7 mouse cellular contexts compared by ENCODE assay signal in genomic region chr4:141547299-141547698, GRCm38 (mm10). TPM values are rescaled to one million over a fixed set of nuclear protein-coding genes. Genes with fewer than 3 reads are reported as not detected.
DNase-seq lines count a peak whose midpoint lies in the region; ATAC-seq and TF ChIP-seq lines count a peak whose summit lies in the region.

No protein-coding gene starts in this region.

- H3K27me3 ChIP-seq in thymus, adult 2 months (ENCODE audit: control insufficient read depth, insufficient read depth, low read length) = no peaks in the 10 kb centered on the region
- H3K27me3 ChIP-seq in forebrain, embryonic 13.5 days = no peaks in the 10 kb centered on the region
- no peaks in the 10 kb centered on the region for H3K27me3 ChIP-seq in liver, embryonic 14.5 days (ENCODE audit: control insufficient read depth, insufficient read depth, low read length)

- H3K9ac ChIP-seq in forebrain, embryonic 13.5 days = peak overlapping the region; percentile 91
- peak overlapping the region; percentile 99 for H3K9ac ChIP-seq in liver, embryonic 14.5 days (replicated peaks)

- H3K4me1 ChIP-seq in thymus, adult 2 months (replicated peaks; ENCODE audit: control insufficient read depth, insufficient read depth, low read length) = peaks cover 8% of the 10 kb centered on the region
- H3K4me1 ChIP-seq in forebrain, embryonic 13.5 days = peaks cover 29% of the 10 kb centered on the region
- peaks cover 7 to 11% of the 10 kb centered on the region in 2 experiments for H3K4me1 ChIP-seq in liver, embryonic 14.5 days (replicated peaks; ENCODE audit: control insufficient read depth in 2 of 2, insufficient read depth in 2 of 2, low read length in 1 of 2)

- peak overlapping the region; percentile 99 for H3K4me2 ChIP-seq in forebrain, embryonic 13.5 days
- H3K4me2 ChIP-seq in liver, embryonic 14.5 days (ENCODE audit: low read depth) = peak overlapping the region; percentile 93

- TF ChIP-seq CTCF in thymus, adult 2 months (IDR thresholded peaks at IDR 0.05; ENCODE audit: borderline replicate concordance, control insufficient read depth, extremely low read depth, insufficient read depth, low read length, poor library complexity) = no peak
- TF ChIP-seq CTCF in liver, embryonic 14.5 days (IDR thresholded peaks at IDR 0.05; ENCODE audit: low read depth) = no peak

- no peak for ATAC-seq in forebrain, embryonic 13.5 days
- ATAC-seq in liver, embryonic 14.5 days (ENCODE audit: insufficient read depth) = no peak

- peak overlapping the region; percentile 99 for H3K27ac ChIP-seq in thymus, adult 2 months (ENCODE audit: control insufficient read depth, insufficient read depth, low read length)
- peak overlapping the region; percentile 100 for H3K27ac ChIP-seq in forebrain, embryonic 13.5 days
- H3K27ac ChIP-seq in liver, embryonic 14.5 days = peak overlapping the region; percentile 99; the same call in 1 of the 2 replicates

- TF ChIP-seq EP300 in liver, embryonic 14.5 days (IDR thresholded peaks at IDR 0.05; ENCODE audit: low read depth) = no peak

- no peaks in the 10 kb centered on the region for H3K9me3 ChIP-seq in forebrain, embryonic 13.5 days (replicated peaks)
- H3K9me3 ChIP-seq in liver, embryonic 14.5 days (ENCODE audit: control insufficient read depth, low read length) = no peaks in the 10 kb centered on the region

- H3K36me3 ChIP-seq in thymus, adult 2 months (ENCODE audit: control insufficient read depth, insufficient read depth, low read length) = no peaks in the 10 kb centered on the region
- no peaks in the 10 kb centered on the region for H3K36me3 ChIP-seq in forebrain, embryonic 13.5 days (ENCODE audit: poor library complexity, severe bottlenecking)
- H3K36me3 ChIP-seq in liver, embryonic 14.5 days (replicated peaks; ENCODE audit: control insufficient read depth, insufficient read depth, low read depth) = no peaks in the 10 kb centered on the region

- peak; percentile 13 for DNase-seq in thymus, adult 2 months
- DNase-seq in thymus, postnatal 4 days = no peak
- DNase-seq in liver, embryonic 14.5 days (ENCODE audit: low read depth in 3 of 3, low spot score in 3 of 3) = no peak
- no peak for DNase-seq in retina, postnatal 1 day
- no peak for DNase-seq in retina, embryonic 14.5 days (ENCODE audit: low spot score)
- no peak for DNase-seq in thymus, adult 18-20 months

- H3K4me3 ChIP-seq in thymus, adult 2 months (ENCODE audit: control insufficient read depth, insufficient read depth, low read length) = no peak overlapping the region
- peak overlapping the region; percentile 68 for H3K4me3 ChIP-seq in forebrain, embryonic 13.5 days
- peak overlapping the region; percentile 93; a peak in 3 of 4 replicates for H3K4me3 ChIP-seq in liver, embryonic 14.5 days (ENCODE audit: insufficient read depth in 1 of 2, low read depth in 2 of 2, low read length in 2 of 2)

- 4% methylated on average over 9 of the region's 9 CpGs for WGBS in thymus, adult 2 months
- WGBS in forebrain, embryonic 13.5 days = 17% methylated on average over 9 of the region's 9 CpGs
- WGBS in liver, embryonic 14.5 days (ENCODE audit: insufficient replicate concordance) = 21% methylated on average over 9 of the region's 9 CpGs

- no peak for TF ChIP-seq POLR2A in thymus, adult 2 months (IDR thresholded peaks at IDR 0.05; ENCODE audit: control insufficient read depth, extremely low read depth, insufficient read depth, low read length, poor library complexity)

RNA-seq across cellular contexts. Expression of gene Spen, which starts 8.9 kb away (rescaled TPM):
- 63.4 and 84.1 TPM in 2 replicates for polyA plus RNA-seq in thymus, adult 2 months (2012; rRNA removed)
- 16.7 and 17.1 TPM in 2 replicates for polyA plus RNA-seq in forebrain, embryonic 13.5 days (2015; fragmentation: Nextera tagmentation; extraction: Ambion mirVana)
- 2.5 and 4.0 TPM in 2 replicates for polyA plus RNA-seq in liver, embryonic 14.5 days (2012; rRNA removed)
- polyA plus RNA-seq in liver, embryonic 14.5 days (2014; fragmentation: Nextera tagmentation; extraction: Ambion mirVana) = 3.4 and 3.8 TPM in 2 replicates

RNA-seq across cellular contexts. Expression of gene Fblim1, which starts 58.6 kb away (rescaled TPM):
- 9.5 and 16.2 TPM in 2 replicates for polyA plus RNA-seq in thymus, adult 2 months (2012; rRNA removed)
- polyA plus RNA-seq in forebrain, embryonic 13.5 days (2015; fragmentation: Nextera tagmentation; extraction: Ambion mirVana) = 11.1 and 13.9 TPM in 2 replicates
- 1.1 and 2.0 TPM in 2 replicates for polyA plus RNA-seq in liver, embryonic 14.5 days (2012; rRNA removed)
- polyA plus RNA-seq in liver, embryonic 14.5 days (2014; fragmentation: Nextera tagmentation; extraction: Ambion mirVana) = 0.77 and 0.95 TPM in 2 replicates
